Mouse (Mus musculus): ENCODE data around the gene Bsx.

The Bsx gene

GRCm38 (mm10) chr9:40885669-40886068 is 11.7 kb downstream of the Bsx start:
- DNase-seq (ENCODE audit: inconsistent age in 2 of 2, low spot score in 1 of 2) = no peak

GRCm38 (mm10) chr9:40889389-40889788 is 15.5 kb downstream of the Bsx start:
- no peak for DNase-seq (ENCODE audit: inconsistent age in 2 of 2, low spot score in 1 of 2)

GRCm38 (mm10) chr9:40892456-40892855 is 18.5 kb downstream of the Bsx start:
- no peak for DNase-seq (ENCODE audit: inconsistent age in 2 of 2, low spot score in 1 of 2)

- no peak for DNase-seq (ENCODE audit: inconsistent age in 2 of 2, low spot score in 1 of 2)
Measured at GRCm38 (mm10) chr9:40907413-40907812, 33.5 kb downstream of the Bsx start.

GRCm38 (mm10) chr9:40908411-40908810 is 34.5 kb downstream of the Bsx start:
- no peak for DNase-seq (ENCODE audit: inconsistent age in 2 of 2, low spot score in 1 of 2)

- DNase-seq (ENCODE audit: inconsistent age in 2 of 2, low spot score in 1 of 2) = no peak
Measured at GRCm38 (mm10) chr9:40908915-40909314, 35.0 kb downstream of the Bsx start.

- DNase-seq (ENCODE audit: inconsistent age in 2 of 2, low spot score in 1 of 2) = no peak
Measured at GRCm38 (mm10) chr9:40917871-40918613, 44.1 kb downstream of the Bsx start.

GRCm38 (mm10) chr9:40927351-40927980 is 53.5 kb downstream of the Bsx start:
- no peak for DNase-seq (ENCODE audit: inconsistent age in 2 of 2, low spot score in 1 of 2)
